Mouse (Mus musculus) CD4-positive, CD25-positive, alpha-beta regulatory T cell, adult 4 months (primary cell): ENCODE measurements around the gene Clptm1. TPM values are rescaled to one million over a fixed set of nuclear protein-coding genes. Genes with fewer than 3 reads are reported as not detected.
A peak's percentile ranks its signal among the peaks of the same experiment; 100 is the strongest.

Source experiments
- ATAC-seq: one replicate; pipeline ENCODE4 v1.8.0; 2017
- polyA plus RNA-seq, 2 experiments: library from polyadenylated mRNA; unstranded; fragments of 100-300 nt; shearing (Covaris generic); gene quantifications; one replicate each; pipeline ENCODE4 v1.2.1; 2017

Gene Clptm1
- polyA plus RNA-seq, 2 experiments from 2014 or later = 24.4 to 28.1 TPM

GRCm38 (mm10) chr7:19604606-19605214 is 60.1 kb downstream of the Clptm1 start:
- ATAC-seq = peak; percentile 4

DNA sequence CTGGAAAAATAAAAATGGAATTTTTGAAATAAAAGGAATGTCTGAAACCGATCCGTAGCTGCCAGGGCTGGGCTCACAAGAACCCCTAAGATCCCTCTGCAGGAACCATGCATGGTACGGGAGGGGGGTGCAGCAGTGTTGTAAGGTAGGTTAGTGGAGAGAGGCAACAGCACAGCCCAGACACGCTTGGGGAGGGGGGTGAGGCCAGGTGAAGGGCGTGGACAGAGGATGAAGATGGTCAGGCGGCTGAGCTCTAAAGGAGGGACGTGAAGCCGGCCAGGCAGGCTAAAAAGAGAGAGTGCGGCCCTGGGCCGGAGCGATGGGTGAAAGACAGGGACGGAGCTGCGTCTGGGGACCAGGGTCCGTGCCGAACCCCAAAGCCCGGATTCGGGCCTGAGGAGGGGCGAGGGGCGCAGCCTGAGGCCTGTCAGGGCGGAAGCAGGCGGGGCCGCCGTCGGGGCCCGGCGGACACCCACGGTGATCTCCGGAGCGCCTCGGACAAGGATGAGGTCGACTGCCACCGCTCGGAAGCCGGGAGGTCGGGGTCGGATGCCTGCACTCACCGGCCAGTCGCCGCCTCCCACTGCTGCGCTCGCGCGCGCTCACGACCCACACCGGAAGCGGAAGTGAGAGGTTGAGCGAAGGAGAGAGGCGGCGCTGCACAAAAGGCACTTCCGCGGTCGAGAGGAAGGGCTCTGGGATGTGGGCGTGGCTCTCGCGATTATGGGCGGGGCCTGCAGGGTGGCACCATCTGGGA is 60.8 kb downstream of the Clptm1 start, which contains the start of gene Clasrp:
Gene Clasrp (minus strand): TSS at position 638 of the 757 bp plus-strand sequence.
- peak; percentile 100 for ATAC-seq

DNA sequence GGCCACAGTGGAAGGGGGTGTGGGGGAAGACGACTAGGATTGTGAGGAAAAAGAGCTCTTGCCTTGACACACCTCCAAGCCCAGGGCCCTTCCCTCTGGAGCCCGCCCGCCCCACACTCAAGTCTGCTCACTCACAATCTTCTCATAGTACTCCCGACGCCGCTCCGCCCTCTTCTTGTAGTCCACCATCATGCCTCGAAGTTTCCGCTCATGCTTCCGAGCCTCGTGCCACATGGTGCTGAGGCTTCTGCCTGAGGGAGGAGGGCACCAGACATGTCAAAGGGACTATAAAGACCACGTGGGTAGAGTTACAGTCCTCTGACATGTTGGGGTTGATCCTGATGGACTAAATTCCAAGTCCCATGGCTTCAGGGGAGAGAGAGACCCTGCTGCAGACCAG is 61.8 kb downstream of the Clptm1 start:
- ATAC-seq = no peak

DNA sequence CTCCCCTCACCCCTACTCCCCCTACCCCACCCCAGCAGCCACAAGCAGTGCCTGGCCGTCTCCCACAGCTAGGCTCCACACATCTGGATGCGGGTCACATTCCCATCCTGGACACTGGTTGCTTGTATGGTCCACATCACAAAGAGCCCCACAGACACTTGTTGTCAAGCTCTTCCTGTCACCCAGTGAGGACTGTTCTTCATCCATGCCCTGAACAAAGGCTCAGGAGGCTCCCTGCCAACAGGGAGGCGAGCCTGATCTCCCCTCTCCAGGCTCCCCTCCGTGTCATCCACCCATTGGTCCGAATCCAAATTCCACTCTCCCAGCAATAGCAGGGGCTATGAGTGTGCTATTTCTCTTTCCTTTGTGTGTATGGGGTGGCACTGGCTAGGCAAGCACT is 64.3 kb downstream of the Clptm1 start:
- no peak for ATAC-seq

GRCm38 (mm10) chr7:19593061-19593730 is 71.6 kb downstream of the Clptm1 start:
- no peak for ATAC-seq

- peak; percentile 84 for ATAC-seq
Measured at GRCm38 (mm10) chr7:19589917-19590316, 74.9 kb downstream of the Clptm1 start.

- no peak for ATAC-seq
Measured at GRCm38 (mm10) chr7:19589207-19589606, 75.6 kb downstream of the Clptm1 start.

DNA sequence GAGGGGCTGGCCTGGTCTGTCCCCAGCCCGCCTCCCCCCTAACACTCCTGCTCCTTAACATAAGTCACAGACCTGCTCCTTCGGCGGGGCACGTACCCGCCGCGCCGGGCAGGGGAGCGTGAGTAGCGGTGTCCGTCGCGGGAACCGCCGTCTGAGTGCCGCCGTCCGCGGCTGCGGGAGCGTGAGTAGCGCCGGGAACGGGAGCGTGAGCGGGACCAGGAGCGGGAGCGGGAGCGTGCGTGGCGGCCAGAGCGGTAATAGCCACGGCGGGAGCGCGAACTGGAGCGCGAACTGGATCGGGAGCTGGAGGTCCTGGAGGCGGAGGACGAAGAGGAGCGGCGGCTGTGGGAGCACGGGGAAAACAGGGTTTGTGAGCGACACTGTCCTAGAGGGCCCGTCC is 78.6 kb downstream of the Clptm1 start:
- ATAC-seq = no peak

Other genes with a start within 250 kb of the Clptm1 start
- 1 to 10 TPM in 1 of 2 experiments, under 1 TPM in 1; 0.91 to 1.3 TPM for gene Mark4, start 206.2 kb downstream of the Clptm1 start, polyA plus RNA-seq
- not detected for gene Exoc3l2, start 201.7 kb downstream of the Clptm1 start, polyA plus RNA-seq
- under 1 TPM; 0.37 to 0.86 TPM for gene Bloc1s3, start 156.7 kb downstream of the Clptm1 start, polyA plus RNA-seq
- 10 to 100 TPM; 45.8 to 50.7 TPM for gene Trappc6a, start 156.6 kb downstream of the Clptm1 start, polyA plus RNA-seq
- gene Nkpd1, start 147.2 kb downstream of the Clptm1 start, polyA plus RNA-seq = not detected
- 1 to 10 TPM; 1.9 to 2.8 TPM for gene Ppp1r37, start 102.0 kb downstream of the Clptm1 start, polyA plus RNA-seq
- gene Zfp296, start 87.7 kb downstream of the Clptm1 start, polyA plus RNA-seq = 1 to 10 TPM; 1.7 to 1.9 TPM
- 100 to 1,000 TPM in 1 of 2 experiments, 10 to 100 TPM in 1; 91.0 to 100 TPM for gene Gemin7, start 87.4 kb downstream of the Clptm1 start, polyA plus RNA-seq
- 1 to 10 TPM; 9.0 to 9.4 TPM for gene Clasrp, start 60.5 kb downstream of the Clptm1 start, polyA plus RNA-seq
- gene Relb, start 35.6 kb downstream of the Clptm1 start, polyA plus RNA-seq = 10 to 100 TPM; 12.7 to 14.8 TPM
- not detected for gene Apoc2, start 12.9 kb upstream of the Clptm1 start, polyA plus RNA-seq
- gene Gm44805, start 16.4 kb upstream of the Clptm1 start, polyA plus RNA-seq = not detected
- gene Apoc4, start 16.4 kb upstream of the Clptm1 start, polyA plus RNA-seq = under 1 TPM in 1 of 2 experiments, not detected in 1; 0.36 TPM
- not detected for gene Apoc1, start 27.6 kb upstream of the Clptm1 start, polyA plus RNA-seq
- 1 to 10 TPM; 6.6 to 7.6 TPM for gene Apoe, start 34.2 kb upstream of the Clptm1 start, polyA plus RNA-seq
- 1 to 10 TPM; 3.7 to 6.9 TPM for gene Tomm40, start 50.4 kb upstream of the Clptm1 start, polyA plus RNA-seq
- under 1 TPM in 1 of 2 experiments, not detected in 1; 0.12 TPM for gene Nectin2, start 85.5 kb upstream of the Clptm1 start, polyA plus RNA-seq
- gene Bcam, start 106.0 kb upstream of the Clptm1 start, polyA plus RNA-seq = 1 to 10 TPM; 2.5 to 3.7 TPM
- not detected for gene Cblc, start 131.8 kb upstream of the Clptm1 start, polyA plus RNA-seq
- gene Bcl3, start 157.7 kb upstream of the Clptm1 start, polyA plus RNA-seq = 10 to 100 TPM; 16.0 to 20.5 TPM
- not detected for gene Gm19345, start 187.0 kb upstream of the Clptm1 start, polyA plus RNA-seq
- gene Ceacam16, start 196.3 kb upstream of the Clptm1 start, polyA plus RNA-seq = not detected
- gene Ceacam19, start 222.9 kb upstream of the Clptm1 start, polyA plus RNA-seq = not detected